Mouse (Mus musculus): ENCODE measurements around the gene Sfrp2.

Gene Sfrp2

DNA sequence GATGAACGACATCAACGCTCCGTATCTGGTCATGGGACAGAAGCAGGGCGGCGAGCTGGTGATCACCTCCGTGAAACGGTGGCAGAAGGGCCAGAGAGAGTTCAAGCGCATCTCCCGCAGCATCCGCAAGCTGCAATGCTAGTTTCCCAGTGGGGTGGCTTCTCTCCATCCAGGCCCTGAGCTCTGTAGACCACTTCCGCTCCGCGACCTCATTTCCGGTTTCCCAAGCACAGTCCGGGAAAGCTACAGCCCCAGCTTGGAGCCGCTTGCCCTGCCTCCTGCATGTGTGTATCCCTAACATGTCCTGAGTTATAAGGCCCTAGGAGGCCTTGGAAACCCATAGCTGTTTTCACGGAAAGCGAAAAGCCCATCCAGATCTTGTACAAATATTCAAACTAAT is 7.2 kb downstream of the Sfrp2 start:
- DNase-seq = no peak

DNA sequence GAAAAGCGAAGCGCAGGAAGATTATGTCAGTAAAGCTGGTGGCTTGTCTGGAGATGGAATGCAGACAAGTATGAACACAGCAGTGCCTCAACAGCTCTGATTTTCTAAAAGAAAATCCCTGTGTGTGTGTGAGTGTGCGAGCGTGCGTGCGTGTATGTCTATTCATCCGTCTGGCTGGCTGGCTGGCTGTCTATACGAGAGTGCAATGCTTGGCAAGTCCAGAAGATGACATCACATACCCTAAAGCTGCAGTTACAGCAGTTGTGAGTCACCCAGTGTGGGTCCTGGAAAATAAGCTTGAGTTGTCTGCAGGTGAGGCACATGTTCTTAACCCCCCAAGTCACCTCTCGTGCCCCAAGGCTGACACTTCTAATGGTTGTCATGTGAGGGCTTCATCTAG is 9.3 kb downstream of the Sfrp2 start:
- DNase-seq = no peak

DNA sequence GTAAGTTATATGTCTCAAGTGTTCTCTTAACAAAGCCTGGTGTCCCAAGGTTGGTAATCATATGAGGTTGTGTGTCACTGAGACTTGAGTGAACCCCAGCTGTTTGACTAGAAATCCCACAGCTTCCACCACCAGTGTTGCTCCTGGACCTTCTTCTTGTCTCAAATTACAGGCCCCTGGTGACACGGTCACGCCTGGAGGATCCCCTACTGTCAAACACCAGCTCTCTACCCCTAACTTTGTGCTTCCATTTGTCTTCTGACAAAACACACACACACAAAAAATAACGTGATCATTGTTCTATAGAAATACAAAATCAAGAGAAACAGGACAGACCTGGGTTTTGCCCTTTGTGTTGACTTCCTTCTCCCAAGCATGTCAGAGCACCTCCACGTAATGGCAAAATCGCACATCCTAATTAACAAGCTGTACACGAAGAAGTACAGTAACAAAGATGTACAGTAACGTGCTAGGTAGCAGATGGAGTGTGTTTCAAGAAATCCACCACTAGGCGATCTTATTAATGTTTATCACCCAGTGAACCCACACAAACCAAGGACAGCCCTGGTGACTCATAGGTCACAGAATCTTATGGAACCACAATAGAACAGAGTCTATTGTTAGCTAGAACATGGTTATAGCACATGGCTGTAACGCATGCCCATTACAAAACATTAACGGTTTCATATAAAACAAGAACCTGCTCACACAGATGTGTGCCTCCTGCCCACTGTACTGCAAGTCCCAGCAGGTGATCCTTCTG is 15.5 kb downstream of the Sfrp2 start:
- no peak for DNase-seq

DNA sequence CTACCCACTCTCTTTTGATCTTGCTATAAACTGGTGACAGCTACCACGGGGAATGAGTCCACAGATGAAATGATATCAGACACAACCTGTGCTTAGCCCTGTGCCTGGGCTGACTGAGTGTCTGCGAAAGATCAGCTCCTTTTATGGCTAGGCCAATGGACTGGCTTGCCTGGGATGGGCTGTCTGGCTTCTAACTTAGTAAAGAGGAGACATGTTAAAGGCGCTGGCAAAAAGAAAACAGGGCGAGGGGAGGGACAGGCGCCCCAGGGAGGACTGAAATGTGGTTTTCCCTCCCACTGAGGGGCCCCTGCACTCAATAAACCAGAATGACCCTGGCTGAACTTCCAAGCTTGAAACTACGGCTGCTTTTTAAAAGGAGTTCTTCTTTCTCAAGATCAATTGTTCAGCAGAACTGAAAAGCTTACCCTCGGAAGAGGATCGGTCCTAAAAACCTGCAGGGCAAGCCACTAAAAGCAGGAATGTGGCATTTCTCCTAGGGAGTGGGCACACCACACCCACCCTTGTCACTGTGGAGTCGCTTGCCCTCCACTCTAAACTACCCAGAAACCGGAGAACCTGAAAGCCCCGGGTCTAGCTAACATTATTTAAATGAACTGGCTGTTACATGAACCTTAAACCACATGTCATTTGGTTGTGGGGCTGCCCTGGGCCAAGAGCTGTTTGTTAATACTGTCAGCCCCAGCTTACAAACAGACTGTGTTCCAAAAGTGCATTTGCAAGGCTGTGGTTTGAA is 17.8 kb downstream of the Sfrp2 start:
- peak; percentile 63 for DNase-seq

DNA sequence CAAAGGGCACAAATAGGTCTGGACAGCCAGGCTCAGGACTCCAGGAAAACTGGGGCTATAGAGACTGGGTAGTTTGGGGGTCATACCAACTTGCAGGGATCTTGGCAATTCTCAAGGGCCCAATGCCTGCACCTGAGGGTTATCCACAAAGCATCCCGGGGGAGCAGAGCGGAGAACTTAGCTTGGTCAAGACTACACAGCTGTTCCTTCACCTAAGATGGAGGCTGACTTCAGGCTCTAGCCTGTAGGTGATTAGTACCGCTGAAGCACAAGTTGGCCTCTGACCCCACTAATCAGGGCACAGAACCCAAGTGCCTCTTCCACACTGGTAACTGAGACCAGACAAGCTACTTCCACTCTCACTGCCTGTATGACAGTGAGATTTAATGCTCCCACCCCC is 18.6 kb downstream of the Sfrp2 start:
- DNase-seq = peak; percentile 58

DNA sequence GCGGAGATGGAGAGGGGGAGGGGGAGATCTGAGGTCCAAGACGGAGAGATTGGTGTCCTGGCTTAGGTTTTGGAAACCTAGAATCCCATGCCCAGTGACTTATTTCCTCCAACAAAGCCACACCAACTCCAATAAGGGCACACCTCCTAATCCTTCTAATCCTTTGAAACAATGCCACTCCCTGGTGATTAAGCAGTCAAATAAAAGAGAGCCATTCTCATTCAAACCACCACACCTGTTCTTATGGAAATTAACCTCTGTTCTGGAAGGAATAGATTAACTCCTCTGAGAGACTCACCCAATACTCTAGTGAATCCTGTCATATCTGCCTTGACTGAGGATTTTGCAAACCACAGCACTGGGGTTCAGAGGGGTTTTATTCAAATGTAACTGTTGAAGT is 21.0 kb downstream of the Sfrp2 start:
- DNase-seq = no peak

DNA sequence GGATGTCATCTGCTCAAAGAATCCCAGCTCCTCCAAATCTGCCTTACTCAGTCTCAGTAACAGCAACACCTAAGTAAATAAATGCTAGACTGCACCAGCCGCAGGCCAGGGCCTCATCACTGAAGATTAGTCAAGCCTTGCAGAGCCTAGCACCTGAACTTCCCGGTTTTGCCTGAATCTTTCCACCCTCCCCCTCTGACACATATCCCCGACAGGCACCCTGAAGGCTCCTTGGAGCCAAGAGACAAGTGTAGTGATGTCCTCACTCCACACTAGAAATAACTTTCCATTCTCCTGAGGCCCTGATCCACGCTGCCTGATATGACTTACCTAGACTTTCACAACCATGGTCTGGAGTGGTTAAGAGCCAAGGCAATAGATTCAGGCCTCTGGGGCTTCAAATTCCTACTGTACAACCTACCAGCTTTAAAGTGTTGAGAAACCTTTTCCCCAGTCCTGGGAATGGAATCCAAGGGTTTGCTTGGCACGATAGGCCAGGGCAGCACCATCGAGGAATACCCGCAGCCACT is 21.7 kb downstream of the Sfrp2 start:
- no peak for DNase-seq

DNA sequence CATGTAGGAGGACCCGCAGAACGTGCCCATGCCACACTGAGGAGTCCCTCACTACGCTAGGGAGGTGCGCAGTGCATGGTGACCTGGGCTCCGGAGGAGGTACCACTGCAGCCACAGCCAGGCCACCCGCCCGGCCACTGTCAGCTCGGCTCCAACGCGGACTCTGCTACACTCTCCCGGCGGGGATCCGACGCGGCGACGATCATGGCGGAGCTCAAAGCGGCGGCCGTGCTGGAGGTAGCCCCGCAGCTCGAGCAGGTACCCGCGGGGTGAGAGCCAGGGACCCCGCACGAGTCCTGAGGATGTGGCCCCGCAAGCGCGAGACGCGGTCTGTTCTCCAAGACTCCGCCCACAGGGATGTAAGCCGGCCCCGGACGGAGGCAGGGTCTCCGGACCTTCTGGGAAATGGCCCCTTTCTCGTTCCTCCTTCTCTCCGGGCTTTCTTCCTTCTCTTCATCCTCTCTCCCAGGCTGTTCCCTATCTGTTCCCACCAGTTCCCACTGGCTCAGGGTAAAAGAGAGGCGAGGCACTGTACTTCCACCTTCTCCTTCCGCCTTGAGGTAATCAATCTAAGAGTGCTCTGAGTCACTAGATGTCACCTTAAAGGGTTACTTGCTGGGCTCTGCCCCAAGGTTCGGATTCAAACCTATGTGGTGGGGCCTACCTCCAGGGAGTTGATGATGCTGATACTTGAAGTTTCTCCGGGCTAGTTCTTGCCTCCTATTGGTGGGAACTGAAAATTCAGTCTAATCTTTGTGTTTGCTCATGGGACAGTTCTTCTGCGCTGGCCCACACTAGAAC is 23.7 kb downstream of the Sfrp2 start:
- peak; percentile 80 for DNase-seq

DNA sequence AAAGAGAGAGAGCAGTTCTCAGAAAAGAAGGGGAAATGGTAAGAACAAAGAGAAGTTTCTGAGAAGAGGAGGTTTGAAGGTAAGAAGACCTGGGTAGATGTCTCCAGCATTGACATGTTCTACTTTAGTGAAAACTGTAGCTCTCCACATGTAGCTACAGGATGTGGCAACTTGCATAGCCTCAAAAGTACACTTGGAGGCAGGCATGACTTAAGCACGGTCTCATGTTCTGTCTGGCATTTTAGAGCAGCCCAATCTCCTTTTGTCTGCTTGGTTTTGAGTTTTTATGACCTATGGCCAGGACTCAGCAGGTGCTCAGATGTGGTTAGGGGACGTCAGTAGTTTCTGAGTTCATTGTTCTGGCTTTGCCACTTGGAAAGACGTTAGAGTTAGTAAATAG is 25.3 kb downstream of the Sfrp2 start:
- DNase-seq = no peak

DNA sequence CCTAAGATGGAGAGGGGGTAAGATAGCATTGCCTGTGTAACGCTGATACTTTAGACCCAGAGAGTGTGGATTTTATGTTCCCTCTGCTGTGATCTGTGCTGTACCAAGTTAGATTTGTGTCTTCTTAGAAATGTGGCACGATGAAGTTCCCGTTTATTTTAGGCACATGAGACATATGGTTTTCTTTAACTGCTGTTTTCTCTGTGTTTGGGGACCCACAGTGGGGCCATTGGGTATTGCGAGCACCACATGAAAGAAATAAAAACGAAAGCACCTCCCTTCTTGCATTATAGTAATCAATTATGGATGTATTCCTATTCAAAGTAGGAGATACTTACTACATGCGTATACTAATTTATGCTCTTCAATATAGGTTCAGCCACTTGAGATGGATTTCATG is 31.0 kb downstream of the Sfrp2 start:
- no peak for DNase-seq

DNA sequence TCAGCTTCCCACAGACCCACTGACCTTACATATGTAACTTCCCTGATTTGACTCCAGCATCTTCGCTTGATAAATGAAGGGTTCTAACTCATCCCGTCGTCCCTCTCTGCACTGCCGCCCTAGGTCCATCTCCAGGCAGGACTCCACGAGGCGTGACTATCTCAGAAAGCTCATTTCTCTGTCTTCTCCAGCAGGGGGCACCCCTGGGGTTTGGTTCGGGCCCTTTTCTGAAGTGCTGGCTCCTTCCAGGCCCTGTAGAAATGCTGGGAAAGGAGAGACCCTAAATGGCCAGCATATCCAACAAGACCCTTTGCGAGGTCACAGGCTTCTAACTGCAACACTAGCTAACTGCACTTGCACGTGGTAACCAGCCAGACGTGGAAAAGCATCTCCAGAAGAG is 31.7 kb downstream of the Sfrp2 start:
- peak; percentile 82 for DNase-seq

DNA sequence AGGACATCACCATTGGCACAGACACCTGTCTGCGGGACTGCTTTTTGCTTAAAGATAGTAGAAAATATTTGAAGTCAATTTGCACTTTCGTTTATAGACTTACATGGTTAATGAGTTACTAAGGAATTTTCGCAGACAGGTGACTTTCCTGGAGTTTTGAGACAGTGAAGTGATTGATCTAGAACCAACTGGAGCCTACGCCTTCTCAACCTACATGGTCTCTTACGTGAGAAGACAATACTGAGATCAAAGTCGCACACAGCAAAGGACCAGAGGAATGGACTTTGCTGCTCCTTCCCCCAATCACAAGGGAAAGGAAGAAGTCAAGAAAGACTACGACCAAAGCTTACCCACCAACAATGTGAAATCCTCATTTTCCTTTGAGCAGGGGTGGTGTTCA is 33.4 kb downstream of the Sfrp2 start:
- no peak for DNase-seq

DNA sequence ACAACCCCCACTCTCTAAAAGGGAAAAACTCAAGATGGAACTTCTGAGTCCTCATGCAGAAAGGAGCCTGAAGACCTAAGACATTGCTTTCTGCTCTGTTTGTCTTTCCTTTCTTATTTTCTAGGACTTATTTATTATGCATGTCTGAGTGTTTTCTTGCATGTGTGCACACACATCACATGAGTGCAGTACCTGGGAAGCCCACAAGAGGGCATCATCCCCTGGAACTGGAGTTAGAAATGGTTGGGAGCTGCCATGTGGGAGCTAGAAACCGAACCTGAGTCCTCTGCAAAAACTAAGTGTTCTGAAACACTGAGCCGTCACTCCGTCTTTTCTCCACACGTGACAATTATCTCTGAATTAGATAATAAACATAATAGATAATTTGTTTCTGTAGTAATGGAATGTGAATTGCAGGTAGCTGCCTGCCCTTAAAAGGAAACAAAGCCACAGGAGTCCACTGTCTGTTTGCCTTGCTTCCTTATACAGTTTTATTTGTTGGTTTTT is 35.6 kb downstream of the Sfrp2 start:
- DNase-seq = no peak

DNA sequence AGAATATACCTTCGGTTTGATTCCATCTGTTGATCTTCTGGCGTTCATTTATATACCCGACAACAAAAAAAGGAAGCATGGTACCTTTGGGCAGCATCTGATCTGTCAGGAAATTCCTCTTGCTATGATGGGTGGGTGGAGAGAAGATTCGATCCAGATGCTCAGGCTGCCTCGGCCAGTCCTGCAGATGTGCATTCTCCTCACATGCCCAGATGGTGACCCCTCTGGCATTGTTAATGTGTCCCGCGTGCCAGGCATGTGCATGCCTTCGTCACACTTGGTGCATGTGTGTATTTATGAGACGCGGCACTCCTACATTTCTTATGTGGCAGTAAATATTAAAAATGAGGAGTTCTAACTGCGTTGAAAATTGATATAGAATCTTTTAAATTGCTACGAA is 42.4 kb downstream of the Sfrp2 start:
- peak; percentile 58 for DNase-seq

DNA sequence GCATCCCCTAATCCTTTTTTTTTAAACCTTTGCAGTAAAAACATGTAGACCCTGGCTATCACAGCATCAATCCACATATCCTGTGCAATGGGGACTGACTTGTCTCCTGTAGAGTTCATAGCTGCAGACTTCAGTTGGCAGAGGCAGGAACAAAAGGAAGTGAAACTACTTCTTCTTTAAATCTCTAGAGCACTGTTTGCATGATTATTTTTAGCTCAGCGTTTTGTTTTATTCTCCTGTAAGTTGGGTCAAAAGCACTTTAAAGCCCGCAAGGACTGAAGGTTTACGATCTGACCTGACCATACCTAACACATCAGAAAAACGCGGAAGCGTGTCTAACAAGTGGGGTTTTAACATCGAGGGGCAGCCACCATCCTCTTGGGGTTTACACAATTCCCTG is 45.9 kb downstream of the Sfrp2 start:
- DNase-seq = no peak

DNA sequence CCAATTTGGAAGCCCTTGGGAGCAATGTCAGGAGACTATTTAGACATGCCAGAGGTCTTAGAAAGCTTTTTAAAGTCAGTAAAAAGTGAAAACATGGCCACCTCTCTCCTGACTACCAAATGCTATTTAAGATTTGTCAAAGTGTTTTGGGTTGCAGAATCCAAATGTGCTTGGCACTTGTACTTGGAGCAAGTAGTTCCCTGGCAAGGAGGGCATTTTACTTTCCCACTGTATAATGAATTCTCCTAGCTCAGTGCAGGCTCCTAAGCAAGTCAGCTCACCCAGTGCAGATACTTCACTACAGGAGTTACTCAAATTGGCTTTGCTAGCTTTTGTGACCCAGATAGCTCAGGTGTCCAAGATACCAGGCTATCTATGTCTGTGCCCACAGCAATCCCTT is 46.7 kb downstream of the Sfrp2 start:
- no peak for DNase-seq

DNA sequence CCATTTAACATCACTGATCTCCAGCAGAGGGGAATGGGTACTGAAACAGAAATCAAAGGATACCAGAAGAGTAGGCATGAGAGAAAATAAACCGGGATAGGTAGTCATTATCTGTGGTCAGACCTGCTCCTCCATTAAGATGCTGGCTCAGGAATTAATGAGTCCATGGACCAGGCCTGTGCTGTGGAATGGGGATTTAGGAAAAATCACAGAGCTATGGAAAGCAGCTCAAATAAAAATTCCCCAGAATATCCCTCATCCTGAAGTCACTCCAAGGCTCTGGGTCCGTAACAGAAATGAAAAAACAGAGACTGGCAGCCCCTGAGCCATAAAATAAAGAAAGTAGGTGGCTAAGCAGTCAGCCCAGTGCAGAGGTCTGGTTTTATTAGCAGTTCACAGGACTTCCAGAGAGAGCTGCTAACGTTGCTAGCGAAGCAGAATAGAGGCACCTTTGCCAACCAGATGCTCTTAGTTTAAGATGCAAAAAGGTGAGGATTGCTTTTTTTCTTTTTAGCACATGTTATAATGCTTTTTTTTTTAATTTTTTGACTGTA is 50.3 kb downstream of the Sfrp2 start:
- no peak for DNase-seq

DNA sequence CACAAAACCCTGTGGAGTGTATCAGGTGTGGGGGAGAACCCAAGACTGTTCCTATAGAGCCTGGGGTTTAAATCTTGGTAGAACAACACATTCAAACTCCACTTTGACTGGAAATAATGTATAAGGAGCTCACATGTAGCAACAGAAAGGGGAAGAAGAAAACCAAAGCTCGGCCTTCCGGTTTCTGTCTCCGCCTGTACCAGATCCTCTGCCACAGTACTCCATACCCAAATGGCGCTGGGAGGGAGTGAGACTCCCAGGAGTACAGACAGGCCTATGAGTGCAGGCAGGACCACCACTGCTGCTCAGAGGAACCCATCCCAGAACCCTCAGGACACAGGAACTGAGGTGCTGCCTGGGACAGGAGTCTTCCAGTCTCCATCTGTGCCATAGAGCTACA is 57.7 kb downstream of the Sfrp2 start:
- no peak for DNase-seq
